Mouse (Mus musculus) adrenal gland, adult 8-10 months (tissue): Measurements from ENCODE around the gene Sf1. TPM values are rescaled to one million over a fixed set of nuclear protein-coding genes. Genes with fewer than 3 reads are reported as not detected.
A peak's percentile ranks its signal among the peaks of the same experiment; 100 is the strongest.

Source experiments
- DNase-seq: peaks from one replicate; pipeline ENCODE4 v3.0.0; 2022
- total RNA-seq, 4 experiments: library from RNA; stranded (reverse); gene quantifications; 2 replicates each; pipeline ENCODE4 v1.2.4; 2022

Sf1 gene
- total RNA-seq, 4 experiments from 2014 or later, result 193 to 274 (median 215) TPM

- no peak for DNase-seq
These were observed 21.9 kb upstream of the Sf1 start for GRCm38 (mm10) chr19:6341453-6342077.

- no peak for DNase-seq
These were observed 21.1 kb upstream of the Sf1 start for GRCm38 (mm10) chr19:6342276-6342933.

DNA sequence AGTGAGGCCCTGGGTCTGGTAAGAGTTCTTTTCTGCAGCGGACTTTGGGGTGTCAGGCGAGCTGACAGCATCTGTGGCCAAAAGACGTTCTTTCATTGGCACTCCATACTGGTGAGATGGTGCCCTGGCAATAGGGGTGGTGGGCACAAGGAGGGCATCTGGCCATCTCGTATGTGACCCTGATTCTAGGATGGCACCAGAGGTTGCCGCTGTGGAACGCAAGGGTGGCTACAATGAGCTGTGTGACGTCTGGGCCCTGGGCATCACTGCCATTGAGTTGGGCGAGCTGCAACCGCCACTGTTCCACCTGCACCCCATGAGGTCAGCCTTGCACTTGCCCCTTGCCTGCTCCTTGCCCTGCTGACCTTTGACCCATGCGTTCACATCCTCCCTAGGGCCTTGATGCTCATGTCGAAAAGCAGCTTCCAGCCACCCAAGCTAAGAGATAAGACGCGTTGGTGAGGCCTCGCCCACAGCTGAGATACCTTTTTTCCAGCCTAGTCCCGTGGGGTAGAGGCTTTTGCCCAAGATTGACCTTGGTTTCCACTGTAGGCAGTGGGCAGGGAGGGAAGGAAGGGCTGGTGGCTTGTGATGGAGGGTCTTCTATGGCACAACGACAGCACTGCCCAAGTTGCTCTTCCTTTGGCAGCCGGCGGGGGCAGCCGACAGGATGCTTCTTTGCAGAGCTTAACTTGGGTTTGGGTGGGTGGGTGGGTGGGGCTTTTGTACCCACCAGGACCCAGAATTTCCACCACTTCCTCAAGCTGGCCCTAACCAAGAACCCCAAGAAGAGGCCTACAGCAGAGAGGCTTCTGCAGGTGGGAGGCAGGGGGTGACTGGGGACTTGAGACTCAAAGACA is 20.2 kb upstream of the Sf1 start:
- no peak for DNase-seq

- DNase-seq, result no peak
These were observed 19.5 kb upstream of the Sf1 start for GRCm38 (mm10) chr19:6343996-6344395.

GRCm38 (mm10) chr19:6346023-6346422 is 17.5 kb upstream of the Sf1 start:
- no peak for DNase-seq

DNA sequence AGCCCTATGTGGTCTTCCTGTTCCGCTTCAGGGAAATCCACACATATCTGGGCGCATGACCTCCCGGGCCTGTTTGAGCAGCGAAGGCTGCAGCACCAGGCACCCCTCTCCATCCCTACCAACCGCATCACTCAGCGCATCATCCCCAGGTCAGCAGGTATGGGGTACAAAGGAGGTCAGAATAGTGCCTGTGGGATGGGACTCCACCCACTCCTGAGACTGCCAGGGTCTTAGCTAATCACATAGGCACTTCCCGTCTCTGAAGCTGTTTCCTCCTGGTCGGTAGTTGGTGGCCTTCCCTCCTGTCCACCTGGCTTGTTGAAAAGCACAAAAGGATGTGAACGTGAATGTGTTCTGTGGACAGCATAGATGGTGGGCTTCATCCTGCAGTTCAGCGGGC is 16.8 kb upstream of the Sf1 start:
- DNase-seq, result no peak

DNA sequence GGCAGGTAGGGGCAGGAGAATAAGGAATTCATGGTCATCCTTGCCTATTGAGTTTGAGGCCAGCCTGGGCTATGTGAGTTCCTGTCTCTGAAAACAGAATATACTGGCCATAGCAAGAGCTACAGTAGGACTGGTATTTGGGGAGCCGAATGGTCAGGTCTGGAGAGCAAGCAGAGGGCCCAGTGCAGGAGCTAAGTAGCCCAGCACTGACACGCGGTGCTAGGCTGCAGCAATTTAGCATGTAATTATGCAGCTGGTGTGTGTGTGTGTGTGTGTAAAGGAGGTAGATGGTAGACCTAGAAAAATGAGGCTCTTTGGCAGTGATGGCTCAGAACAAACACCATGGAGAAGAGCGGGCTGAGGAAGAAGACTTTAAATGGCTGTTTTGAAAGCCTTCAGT is 15.9 kb upstream of the Sf1 start:
- no peak for DNase-seq

DNA sequence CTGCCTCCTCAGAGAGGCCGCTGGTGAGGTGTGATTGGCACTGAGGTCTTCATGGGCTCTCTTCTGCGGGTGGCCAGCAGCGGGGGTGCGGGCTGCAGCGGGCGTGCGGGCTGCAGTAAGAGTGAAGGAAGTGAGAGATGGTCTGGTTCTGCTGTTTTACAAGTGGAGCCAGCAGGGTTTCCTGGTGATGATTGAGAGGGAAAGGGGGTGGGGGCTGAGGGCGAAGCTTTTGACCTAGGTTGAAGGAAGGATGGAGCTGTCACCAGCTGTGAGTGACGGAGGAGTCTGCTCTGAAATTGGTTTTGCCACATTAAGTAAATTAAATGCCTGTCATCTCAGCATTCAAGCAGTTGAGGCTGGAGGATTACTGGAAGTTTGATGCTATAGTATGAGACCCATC is 14.8 kb upstream of the Sf1 start:
- no peak for DNase-seq

DNA sequence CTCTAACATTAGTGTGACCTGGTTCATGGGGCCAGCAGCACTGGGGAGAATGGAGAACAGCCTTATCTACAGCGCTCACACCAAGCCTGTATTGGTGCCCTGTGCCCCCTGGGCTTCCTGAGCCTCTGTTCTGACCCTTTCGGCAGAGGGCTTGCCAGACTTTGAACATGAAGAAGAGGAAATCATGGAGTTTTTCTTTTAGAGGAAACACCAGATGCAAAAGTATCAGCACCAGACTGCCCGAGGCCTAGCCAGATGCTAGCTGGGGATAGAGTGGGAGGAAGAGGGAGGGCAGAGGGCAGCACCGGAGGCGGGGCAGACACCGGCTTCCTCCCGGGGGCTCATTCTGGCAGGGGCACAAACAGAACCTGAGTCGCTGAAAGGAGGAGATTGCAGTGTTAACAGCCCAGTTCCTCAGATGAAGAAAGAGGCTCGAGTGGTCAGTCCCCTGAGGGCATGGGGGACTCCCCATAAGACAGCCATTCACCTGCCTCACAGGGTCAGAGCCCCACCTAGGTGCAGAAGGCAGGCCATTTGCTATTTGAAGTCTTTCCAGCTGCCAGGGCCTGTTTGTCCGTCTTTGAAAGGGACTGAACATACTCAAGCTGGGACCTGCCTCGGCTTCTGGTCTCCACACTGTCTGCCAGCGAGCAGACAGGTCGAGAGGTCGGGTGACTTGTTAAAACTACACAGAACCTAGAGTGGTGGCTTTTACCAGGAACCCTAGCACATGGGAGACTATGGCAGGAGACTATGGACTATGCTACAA is 14.1 kb upstream of the Sf1 start:
- DNase-seq, result no peak

DNA sequence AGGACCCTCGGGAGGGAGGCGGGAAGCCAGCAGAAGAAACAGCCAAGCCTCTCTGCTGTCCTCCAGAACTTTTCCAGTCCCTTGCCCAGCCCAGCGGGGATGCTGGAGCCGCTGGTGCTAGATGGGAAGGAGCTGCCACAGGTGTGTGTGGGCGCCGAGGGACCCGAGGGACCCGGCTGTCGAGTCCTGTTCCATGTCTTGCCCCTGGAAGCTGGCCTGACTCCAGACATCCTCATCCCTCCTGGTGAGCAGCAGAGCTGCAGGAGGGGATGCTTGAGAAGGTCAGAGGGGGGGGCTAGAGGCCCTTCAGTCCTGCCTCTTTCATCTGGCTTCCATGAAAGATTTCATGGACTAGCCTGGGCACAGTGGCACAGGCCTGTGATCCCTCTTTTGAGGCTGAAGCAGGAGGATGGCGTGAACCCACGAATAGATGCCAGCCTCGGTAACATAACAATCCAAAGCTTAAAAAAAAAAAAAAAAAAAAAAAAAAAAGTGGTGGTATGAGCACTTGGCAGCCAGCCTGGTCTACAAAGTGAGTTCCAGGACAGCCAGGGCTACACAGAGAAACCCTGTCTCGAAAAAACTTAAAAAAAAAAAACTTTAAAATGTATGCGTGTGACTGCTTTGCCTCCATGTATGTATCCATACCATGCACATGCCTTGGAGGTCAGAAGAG is 11.9 kb upstream of the Sf1 start:
- DNase-seq, result no peak

- DNase-seq, result no peak
These were observed 11.4 kb upstream of the Sf1 start for GRCm38 (mm10) chr19:6352107-6352505.

- DNase-seq, result peak; percentile 10
These were observed 9.5 kb upstream of the Sf1 start for GRCm38 (mm10) chr19:6354030-6354429.

DNA sequence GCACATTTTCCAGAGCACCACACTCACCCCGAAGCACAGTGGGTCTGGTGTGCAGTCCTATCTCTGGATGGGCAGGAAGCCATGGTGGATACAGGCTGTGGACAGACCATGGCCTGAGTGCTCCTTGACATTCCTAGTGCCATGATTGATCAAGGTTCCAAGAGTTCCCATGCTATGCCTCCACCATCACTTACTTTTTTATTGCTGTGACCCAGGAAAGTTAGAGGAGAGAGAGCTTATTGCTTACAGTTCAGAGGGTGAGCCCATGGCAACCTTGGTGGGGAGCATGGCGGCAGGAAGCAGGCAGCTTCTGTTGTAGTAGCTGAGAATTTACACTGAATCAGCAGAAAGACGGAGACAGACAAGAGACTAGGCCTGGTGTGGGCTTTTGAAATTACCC is 2.2 kb upstream of the Sf1 start:
- no peak for DNase-seq

GRCm38 (mm10) chr19:6363091-6363410 is 439 bp upstream of the Sf1 start:
- DNase-seq, result no peak

DNA sequence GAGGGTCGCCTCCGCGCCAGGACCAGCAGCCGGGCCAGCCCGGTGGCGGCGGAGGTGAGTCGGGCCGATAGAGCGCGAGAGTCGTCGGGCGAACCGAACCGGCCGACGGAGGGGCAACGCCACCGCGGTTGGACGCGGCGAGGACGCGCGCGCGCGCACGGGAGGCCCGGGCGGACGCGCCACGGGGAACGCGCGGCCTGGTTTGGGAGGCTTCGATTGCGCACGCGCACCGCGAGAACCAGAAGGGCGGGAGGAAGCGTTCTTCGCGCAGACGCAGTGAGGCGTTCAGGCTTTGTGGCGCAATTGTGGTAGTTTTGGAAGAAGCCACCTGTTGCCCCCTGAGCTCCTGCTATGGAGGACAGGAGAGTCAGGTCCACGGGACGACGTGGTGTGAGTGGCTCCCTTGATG is 831 bp downstream of the Sf1 start:
- peak; percentile 89 for DNase-seq

DNA sequence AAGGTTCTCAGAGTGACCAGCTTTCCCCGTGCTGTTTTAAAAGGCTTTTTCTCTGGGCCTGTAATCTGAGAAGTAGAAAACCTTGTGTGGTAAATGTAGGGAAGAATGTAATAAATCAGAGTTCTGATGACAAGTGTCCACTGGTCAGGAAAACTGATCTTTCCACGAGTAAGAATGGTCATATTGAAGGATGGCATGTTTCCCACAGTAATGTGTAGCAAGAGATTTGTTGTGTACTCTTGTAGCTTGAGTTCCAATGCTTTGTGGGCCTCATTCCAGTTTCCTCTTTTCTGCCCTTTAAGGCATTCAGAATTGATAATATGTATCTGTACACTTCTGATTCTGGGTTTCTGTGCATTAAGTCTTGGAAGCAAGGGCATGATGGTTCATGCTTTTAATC is 1.4 kb downstream of the Sf1 start:
- DNase-seq, result no peak

DNA sequence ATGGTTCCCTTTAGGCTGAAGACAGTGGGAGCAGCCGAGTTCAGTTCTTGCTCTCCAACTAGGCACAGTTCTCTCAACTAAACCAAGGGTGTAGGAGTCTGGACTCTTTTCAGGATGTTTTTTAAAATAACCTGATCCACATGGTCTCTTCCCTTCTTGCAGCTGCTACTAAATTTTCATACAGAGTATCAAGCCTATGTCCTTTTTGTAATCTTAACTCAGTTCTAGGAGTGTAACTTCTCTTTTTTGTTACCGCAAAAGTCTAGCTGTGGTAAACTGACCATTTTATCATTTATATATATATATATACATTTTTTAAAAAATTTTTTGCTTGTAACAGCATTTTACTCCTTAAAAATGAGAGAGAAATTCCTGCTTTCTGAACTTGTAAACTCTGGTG is 6.7 kb downstream of the Sf1 start:
- no peak for DNase-seq

DNA sequence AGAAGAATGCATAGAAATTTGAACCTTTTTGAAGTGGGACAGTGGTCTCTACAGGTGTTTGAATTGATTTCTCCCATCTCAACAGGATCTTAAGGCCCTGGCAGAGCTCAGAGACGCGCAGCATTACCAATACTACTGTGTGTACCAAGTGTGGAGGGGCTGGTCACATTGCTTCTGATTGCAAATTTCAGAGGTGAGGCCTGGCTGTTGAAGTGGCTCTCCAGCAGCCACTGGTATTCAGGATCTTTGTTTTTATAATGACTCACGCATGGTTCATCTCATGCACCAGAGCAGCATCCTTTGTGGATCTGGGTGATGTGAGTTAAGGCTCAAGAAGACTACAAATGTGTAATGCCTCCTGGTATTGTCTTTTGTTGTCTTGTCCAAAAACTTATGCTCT is 8.9 kb downstream of the Sf1 start:
- DNase-seq, result no peak

- DNase-seq, result peak; percentile 67
These were observed 10.3 kb downstream of the Sf1 start for GRCm38 (mm10) chr19:6373539-6374400.

DNA sequence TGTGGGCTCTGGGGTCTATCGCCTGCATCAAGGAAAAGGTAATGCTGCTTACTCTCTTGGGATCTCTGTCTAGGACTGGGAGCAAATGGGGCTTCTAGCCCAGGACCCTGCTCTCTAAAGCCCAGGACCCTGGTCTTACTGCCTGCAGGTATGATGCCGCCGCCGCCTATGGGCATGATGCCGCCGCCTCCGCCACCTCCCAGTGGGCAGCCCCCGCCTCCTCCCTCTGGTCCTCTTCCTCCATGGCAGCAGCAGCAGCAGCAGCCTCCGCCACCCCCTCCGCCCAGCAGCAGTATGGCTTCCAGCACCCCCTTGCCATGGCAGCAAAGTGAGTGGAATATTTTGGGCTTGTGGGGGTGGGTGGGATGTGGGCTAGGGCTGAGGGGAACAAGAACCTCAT is 11.1 kb downstream of the Sf1 start:
- no peak for DNase-seq
